Mouse (Mus musculus): ENCODE measurements around the gene Cd70. TPM values are rescaled to one million over a fixed set of nuclear protein-coding genes. Genes with fewer than 3 reads are reported as not detected.
"Not testable (repeated sequence)": the region's sequence is repeated elsewhere in the genome, so short reads cannot be mapped to it uniquely, and the experiment has no call there.

The Cd70 gene
- total RNA-seq, 2 experiments from 2014 or later, result not detected

GRCm38 (mm10) chr17:57138676-57139075 is 10.9 kb downstream of the Cd70 start:
- intact Hi-C loops (cut with DNase I), result no loop called here
- no peak for DNase-seq

GRCm38 (mm10) chr17:57135635-57136034 is 13.9 kb downstream of the Cd70 start:
- intact Hi-C loops (cut with DNase I), result no loop called here
- DNase-seq, result no peak

GRCm38 (mm10) chr17:57134693-57135092 is 14.9 kb downstream of the Cd70 start:
- DNase-seq, result no peak
- intact Hi-C loops (cut with DNase I), result no loop called here

- intact Hi-C loops (cut with DNase I); DNase-seq: not testable (repeated sequence)
These were observed 15.6 kb downstream of the Cd70 start for GRCm38 (mm10) chr17:57134021-57134420.

GRCm38 (mm10) chr17:57131793-57132192 is 17.8 kb downstream of the Cd70 start:
- DNase-seq, result no peak
- intact Hi-C loops (cut with DNase I), result no loop called here

GRCm38 (mm10) chr17:57125853-57126622 is 23.5 kb downstream of the Cd70 start:
- no peak for DNase-seq
- intact Hi-C loops (cut with DNase I), result no loop called here

- intact Hi-C loops (cut with DNase I), result no loop called here
- DNase-seq, result no peak
These were observed 24.8 kb downstream of the Cd70 start for GRCm38 (mm10) chr17:57124792-57125191.

GRCm38 (mm10) chr17:57123192-57124118 is 26.1 kb downstream of the Cd70 start:
- intact Hi-C loops (cut with DNase I), result no loop called here
- no peak for DNase-seq

- no peak for DNase-seq
- intact Hi-C loops (cut with DNase I), result no loop called here
These were observed 27.7 kb downstream of the Cd70 start for GRCm38 (mm10) chr17:57121856-57122255.

- DNase-seq, result peak in 1 of 2 experiments; percentile 12
- intact Hi-C loops (cut with DNase I), result no loop called here
These were observed 30.8 kb downstream of the Cd70 start for GRCm38 (mm10) chr17:57118524-57119349.

- intact Hi-C loops (cut with DNase I), result no loop called here
- no peak for DNase-seq
These were observed 32.8 kb downstream of the Cd70 start for GRCm38 (mm10) chr17:57116801-57117200.

GRCm38 (mm10) chr17:57112768-57113474 is 36.7 kb downstream of the Cd70 start:
- intact Hi-C loops (cut with DNase I), result no loop called here
- DNase-seq, result no peak

- intact Hi-C loops (cut with DNase I), result no loop called here
- DNase-seq, result no peak
These were observed 39.6 kb downstream of the Cd70 start for GRCm38 (mm10) chr17:57110005-57110404.

GRCm38 (mm10) chr17:57108666-57109171 is 40.9 kb downstream of the Cd70 start:
- intact Hi-C loops (cut with DNase I), result no loop called here

GRCm38 (mm10) chr17:57108040-57108665 is 41.4 kb downstream of the Cd70 start:
- DNase-seq, result no peak
- intact Hi-C loops (cut with DNase I), result no loop called here

More at GRCm38 (mm10) chr17:57108666-57109171, 40.9 kb downstream of the Cd70 start:
- no peak for DNase-seq

GRCm38 (mm10) chr17:57107064-57107463 is 42.5 kb downstream of the Cd70 start:
- intact Hi-C loops (cut with DNase I), result no loop called here

GRCm38 (mm10) chr17:57106035-57106368 is 43.6 kb downstream of the Cd70 start:
- intact Hi-C loops (cut with DNase I), result no loop called here
- no peak for DNase-seq

More at GRCm38 (mm10) chr17:57107064-57107463, 42.5 kb downstream of the Cd70 start:
- DNase-seq, result no peak

- DNase-seq, result peak in 1 of 2 experiments; percentile 33
- intact Hi-C loops (cut with DNase I), result no loop called here
These were observed 44.2 kb downstream of the Cd70 start, which contains the start of gene Tnfsf9 for GRCm38 (mm10) chr17:57105181-57106034. Gene Tnfsf9, plus strand, starts transcription at chr17:57105325.
